Mouse (Mus musculus): ENCODE data around the gene Bms1.

The Bms1 gene

GRCm38 (mm10) chr6:118419050-118419920 lies at the start of gene Bms1:
Gene Bms1 (minus strand): TSS chr6:118419474.
- ATAC-seq (ENCODE audit: insufficient number of reproducible peaks, low FRiP score, low TSS enrichment) = peak; percentile 93

GRCm38 (mm10) chr6:118462069-118462705 lies 42.9 kb upstream of the Bms1 start:
- ATAC-seq (ENCODE audit: insufficient number of reproducible peaks, low FRiP score, low TSS enrichment) = no peak

- ATAC-seq (ENCODE audit: insufficient number of reproducible peaks, low FRiP score, low TSS enrichment) = no peak
These were observed 38.5 kb upstream of the Bms1 start for GRCm38 (mm10) chr6:118457726-118458125.

GRCm38 (mm10) chr6:118455042-118455631 lies 35.9 kb upstream of the Bms1 start, which contains the start of gene Zfp248:
Gene Zfp248 (minus strand): TSS chr6:118455528.
- peak; percentile 97 for ATAC-seq (ENCODE audit: insufficient number of reproducible peaks, low FRiP score, low TSS enrichment)

- no peak for ATAC-seq (ENCODE audit: insufficient number of reproducible peaks, low FRiP score, low TSS enrichment)
These were observed 35.2 kb upstream of the Bms1 start for GRCm38 (mm10) chr6:118454452-118454851.

GRCm38 (mm10) chr6:118431502-118431901 lies 12.2 kb upstream of the Bms1 start:
- ATAC-seq (ENCODE audit: insufficient number of reproducible peaks, low FRiP score, low TSS enrichment) = no peak

- ATAC-seq (ENCODE audit: insufficient number of reproducible peaks, low FRiP score, low TSS enrichment) = no peak
These were observed 7.4 kb upstream of the Bms1 start for GRCm38 (mm10) chr6:118426666-118427065.

GRCm38 (mm10) chr6:118410428-118410827 lies 8.8 kb downstream of the Bms1 start:
- no peak for ATAC-seq (ENCODE audit: insufficient number of reproducible peaks, low FRiP score, low TSS enrichment)

- ATAC-seq (ENCODE audit: insufficient number of reproducible peaks, low FRiP score, low TSS enrichment) = no peak
These were observed 10.8 kb downstream of the Bms1 start for GRCm38 (mm10) chr6:118408510-118408909.

GRCm38 (mm10) chr6:118406421-118406820 lies 12.9 kb downstream of the Bms1 start:
- no peak for ATAC-seq (ENCODE audit: insufficient number of reproducible peaks, low FRiP score, low TSS enrichment)

- ATAC-seq (ENCODE audit: insufficient number of reproducible peaks, low FRiP score, low TSS enrichment) = no peak
These were observed 28.5 kb downstream of the Bms1 start for GRCm38 (mm10) chr6:118390746-118391145.

GRCm38 (mm10) chr6:118385962-118386361 lies 33.3 kb downstream of the Bms1 start:
- no peak for ATAC-seq (ENCODE audit: insufficient number of reproducible peaks, low FRiP score, low TSS enrichment)

GRCm38 (mm10) chr6:118381234-118381633 lies 38.0 kb downstream of the Bms1 start:
- ATAC-seq (ENCODE audit: insufficient number of reproducible peaks, low FRiP score, low TSS enrichment) = no peak

GRCm38 (mm10) chr6:118380630-118381029 lies 38.6 kb downstream of the Bms1 start:
- ATAC-seq (ENCODE audit: insufficient number of reproducible peaks, low FRiP score, low TSS enrichment) = no peak

GRCm38 (mm10) chr6:118379451-118380167 lies 39.7 kb downstream of the Bms1 start:
- no peak for ATAC-seq (ENCODE audit: insufficient number of reproducible peaks, low FRiP score, low TSS enrichment)

GRCm38 (mm10) chr6:118377611-118378010 lies 41.7 kb downstream of the Bms1 start:
- ATAC-seq (ENCODE audit: insufficient number of reproducible peaks, low FRiP score, low TSS enrichment) = no peak

GRCm38 (mm10) chr6:118376023-118376422 lies 43.3 kb downstream of the Bms1 start:
- no peak for ATAC-seq (ENCODE audit: insufficient number of reproducible peaks, low FRiP score, low TSS enrichment)

GRCm38 (mm10) chr6:118375457-118375856 lies 43.8 kb downstream of the Bms1 start:
- ATAC-seq (ENCODE audit: insufficient number of reproducible peaks, low FRiP score, low TSS enrichment) = no peak

- no peak for ATAC-seq (ENCODE audit: insufficient number of reproducible peaks, low FRiP score, low TSS enrichment)
These were observed 44.2 kb downstream of the Bms1 start for GRCm38 (mm10) chr6:118375026-118375425.

GRCm38 (mm10) chr6:118373294-118373693 lies 46.0 kb downstream of the Bms1 start:
- ATAC-seq (ENCODE audit: insufficient number of reproducible peaks, low FRiP score, low TSS enrichment) = no peak

GRCm38 (mm10) chr6:118372794-118373193 lies 46.5 kb downstream of the Bms1 start:
- ATAC-seq (ENCODE audit: insufficient number of reproducible peaks, low FRiP score, low TSS enrichment) = no peak
